Mouse (Mus musculus): ENCODE results near the gene Sgf29. TPM values are rescaled to one million over a fixed set of nuclear protein-coding genes. Genes with fewer than 3 reads are reported as not detected.

Sgf29 gene
- polyA plus RNA-seq (2012; rRNA removed), result 53.8 and 56.8 TPM in 2 replicates

DNA sequence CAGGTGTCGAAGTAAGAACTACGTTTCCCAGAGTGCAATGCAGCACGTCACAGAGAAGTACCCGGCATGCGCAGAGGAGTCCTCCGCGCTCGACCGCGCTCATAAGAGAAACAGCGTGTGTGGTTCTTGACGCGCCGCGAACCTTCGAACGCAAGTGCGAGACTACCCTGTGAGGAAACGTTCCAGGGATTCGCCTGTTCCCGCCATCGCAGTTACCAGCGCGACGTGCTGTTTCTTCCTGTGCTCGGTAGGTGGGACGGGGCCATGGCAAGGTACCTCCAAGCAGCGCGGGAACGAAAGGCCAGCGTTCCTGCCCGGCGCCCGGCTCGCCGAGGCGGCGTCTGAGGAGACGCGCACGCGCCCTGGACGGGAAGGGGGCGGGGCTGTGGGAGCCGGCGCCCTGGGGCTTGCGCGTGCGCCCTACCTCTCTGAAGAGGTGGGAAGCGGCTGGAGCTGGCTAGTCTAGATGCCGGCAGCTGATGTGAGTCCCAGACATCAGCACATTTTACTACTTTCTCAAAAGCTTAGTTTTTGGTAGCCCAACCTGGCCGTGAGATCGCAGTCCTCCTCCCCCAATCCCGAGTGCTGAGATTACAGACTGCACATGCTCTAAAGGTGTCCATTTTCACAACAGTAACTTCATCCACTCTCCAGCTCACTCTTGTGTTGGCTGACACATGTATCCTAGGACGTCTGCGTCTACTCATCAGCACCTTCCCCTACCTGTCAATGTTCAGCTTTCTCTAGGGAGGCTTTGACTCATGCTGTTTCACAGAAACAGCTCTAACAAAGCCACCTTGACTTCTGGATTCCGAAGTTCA lies at the start of gene Sgf29:
Gene Sgf29 (plus strand): TSS at position 79 of the 821 bp plus-strand sequence.

DNA sequence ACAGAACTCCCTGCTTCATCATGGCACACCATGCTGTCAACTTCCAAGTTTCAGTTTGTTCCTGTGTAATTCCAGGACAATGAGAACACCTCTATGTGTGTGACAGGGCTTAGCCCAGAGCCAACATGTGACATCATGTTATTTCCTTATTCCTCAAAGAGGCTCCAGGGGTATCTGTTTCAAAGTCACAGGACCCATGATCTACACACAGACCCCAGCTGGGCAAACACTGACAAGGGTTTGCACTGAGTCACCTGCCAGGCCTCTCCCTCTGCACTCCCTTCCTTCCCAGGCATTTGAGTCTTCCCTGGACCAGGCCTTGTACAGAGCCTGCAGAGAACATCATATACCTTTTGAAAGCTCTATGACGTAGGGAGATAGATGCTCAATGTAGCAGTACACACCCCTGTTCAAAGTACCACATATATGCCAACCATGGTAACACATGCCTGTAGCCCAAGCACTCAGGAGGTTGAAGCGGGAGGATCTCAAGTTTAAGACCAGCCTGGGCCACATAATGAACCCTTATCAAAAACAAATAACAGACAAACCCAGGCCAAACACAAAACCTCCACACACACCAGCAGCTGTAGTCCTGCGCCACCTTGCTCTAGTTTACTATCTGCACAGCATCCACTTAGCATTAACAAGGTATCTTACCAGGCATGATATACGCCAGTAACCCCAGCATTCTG lies 18.1 kb upstream of the Sgf29 start, which contains the start of gene Nupr1:
Gene Nupr1 (minus strand): TSS at position 38 of the 695 bp plus-strand sequence.

DNA sequence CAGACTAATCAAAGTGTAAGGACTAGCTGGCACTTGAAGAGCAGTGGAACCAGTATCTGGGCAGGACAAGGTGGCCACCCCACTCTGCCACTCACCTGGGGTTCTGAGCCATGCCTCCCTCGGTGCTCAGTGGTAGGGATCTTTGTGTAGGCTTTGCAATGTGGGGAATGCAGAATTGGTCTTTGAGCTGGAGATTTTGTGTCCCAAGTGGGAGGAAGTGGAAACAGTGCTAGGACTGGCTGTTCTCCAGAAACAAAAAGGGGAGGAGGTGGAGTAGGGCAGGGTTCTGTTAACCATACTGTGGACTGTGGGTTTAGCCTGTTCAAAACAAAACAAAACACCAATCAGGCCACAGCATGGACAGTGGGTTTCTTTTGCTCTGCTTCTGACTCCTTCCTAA lies 27.1 kb downstream of the Sgf29 start, which contains the start of gene Sult1a1:
Gene Sult1a1 (minus strand): TSS at position 226 of the 400 bp plus-strand sequence.

DNA sequence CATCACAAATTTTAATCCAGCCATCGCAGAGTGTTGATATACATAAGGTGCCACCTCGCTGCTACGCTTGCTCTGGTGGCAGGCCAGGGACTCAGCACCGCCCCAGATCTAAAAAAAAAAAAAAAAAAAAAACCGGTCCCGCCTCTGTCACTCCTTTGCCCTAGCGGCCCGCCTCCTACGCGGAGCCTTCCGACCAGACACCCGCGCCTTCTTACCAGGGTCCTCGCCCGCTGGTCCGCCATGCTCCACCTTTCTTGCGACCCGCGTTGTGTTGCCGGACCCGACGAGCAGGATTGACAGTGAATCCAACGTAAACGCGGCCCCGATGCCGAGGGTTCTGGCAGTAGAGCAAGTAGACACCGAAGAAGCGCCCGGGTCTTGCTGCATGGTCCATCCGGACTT lies 46.1 kb downstream of the Sgf29 start, which contains the start of gene Bola2:
Gene Bola2 (plus strand): TSS at position 192 of the 402 bp plus-strand sequence.

DNA sequence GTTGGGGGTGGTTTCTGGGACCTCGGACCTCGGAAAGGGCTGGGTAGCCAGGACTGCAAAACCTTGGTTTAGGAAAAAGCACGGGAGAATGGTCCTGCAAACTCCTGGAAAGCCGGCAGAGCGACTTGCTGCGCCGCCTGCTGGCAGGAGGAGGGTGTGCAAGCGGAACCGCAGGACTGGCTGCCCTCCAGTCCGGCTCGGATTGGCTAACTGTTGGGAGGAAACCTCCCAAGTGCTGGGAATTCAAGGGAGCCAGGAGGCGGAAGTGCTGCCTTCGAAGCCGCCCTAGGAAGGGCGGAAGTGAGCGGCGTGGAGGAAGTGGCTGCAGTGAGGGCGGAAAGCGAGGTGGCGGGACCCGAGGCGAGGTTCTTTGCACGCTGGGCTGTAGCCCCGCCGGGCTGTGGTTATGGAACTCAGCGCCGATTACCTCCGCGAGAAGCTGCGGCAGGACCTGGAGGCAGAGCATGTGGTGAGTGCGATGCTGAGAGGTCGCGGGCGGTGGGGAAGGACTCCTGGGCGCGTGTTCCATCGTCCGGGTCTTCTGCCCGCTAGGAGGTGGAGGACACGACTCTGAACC lies 46.6 kb downstream of the Sgf29 start, which contains the start of gene Slx1b:
Gene Slx1b (minus strand): TSS at position 154 of the 577 bp plus-strand sequence.

DNA sequence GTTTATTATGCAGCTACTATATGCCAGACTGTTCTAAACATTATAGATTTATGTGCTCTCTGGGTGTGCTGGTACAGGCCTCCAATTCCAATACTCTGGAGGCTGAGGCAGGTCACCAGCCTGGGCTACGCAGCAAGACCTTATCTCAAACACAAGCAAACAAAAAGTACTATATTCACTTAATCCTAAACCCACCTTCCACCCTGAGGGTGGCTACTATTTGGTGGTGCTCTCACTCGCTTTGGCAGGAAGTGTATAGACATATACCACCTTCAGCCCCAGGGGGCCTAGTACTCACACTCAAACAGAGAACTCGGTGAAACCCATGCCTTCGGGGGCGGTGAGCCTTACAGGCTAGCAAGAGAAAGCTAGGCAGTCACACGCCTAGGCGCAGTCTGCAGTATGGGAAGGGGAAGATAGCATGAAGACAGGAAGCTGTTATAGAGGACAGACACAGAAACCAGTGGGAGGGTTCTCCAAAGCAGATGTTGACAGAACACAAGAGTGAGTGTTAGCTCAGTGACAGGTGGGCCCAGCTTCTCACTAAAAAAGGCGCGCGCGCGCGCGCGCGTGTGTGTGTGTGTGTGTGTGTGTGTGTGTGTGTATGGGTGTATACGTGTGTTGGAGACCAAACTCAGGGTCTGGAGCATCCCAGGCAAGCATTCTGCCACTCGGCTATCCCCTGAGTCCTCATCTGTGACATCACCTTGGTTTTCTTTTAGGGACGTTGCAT lies 58.5 kb downstream of the Sgf29 start, which contains the start of gene Coro1a:
Gene Coro1a (minus strand): TSS at position 346 of the 733 bp plus-strand sequence.

Other genes with a start within 250 kb of the Sgf29 start
- gene Cd19, start 234.4 kb upstream of the Sgf29 start, polyA plus RNA-seq (2012; rRNA removed), result 0.53 and 0.68 TPM in 2 replicates
- gene Rabep2, start 220.6 kb upstream of the Sgf29 start, polyA plus RNA-seq (2012; rRNA removed), result 76.5 and 79.0 TPM in 2 replicates
- 0.43 and 0.92 TPM in 2 replicates for gene Atp2a1, start 186.2 kb upstream of the Sgf29 start, polyA plus RNA-seq (2012; rRNA removed)
- gene Sh2b1, start 173.9 kb upstream of the Sgf29 start, polyA plus RNA-seq (2012; rRNA removed), result 73.4 and 90.0 TPM in 2 replicates
- 160 and 171 TPM in 2 replicates for gene Tufm, start 161.9 kb upstream of the Sgf29 start, polyA plus RNA-seq (2012; rRNA removed)
- 261 and 386 TPM in 2 replicates for gene Atxn2l, start 145.9 kb upstream of the Sgf29 start, polyA plus RNA-seq (2012; rRNA removed)
- 143 and 153 TPM in 2 replicates for gene Eif3c, start 82.9 kb upstream of the Sgf29 start, polyA plus RNA-seq (2012; rRNA removed)
- 5.2 and 5.6 TPM in 2 replicates for gene Apobr, start 64.4 kb upstream of the Sgf29 start, polyA plus RNA-seq (2012; rRNA removed)
- gene Cln3, start 63.5 kb upstream of the Sgf29 start, polyA plus RNA-seq (2012; rRNA removed), result 93.1 and 135 TPM in 2 replicates
- 0.42 TPM in 1 of 2 replicates, not detected in the other for gene Il27, start 54.4 kb upstream of the Sgf29 start, polyA plus RNA-seq (2012; rRNA removed)
- gene Nupr1, start 18.4 kb upstream of the Sgf29 start, polyA plus RNA-seq (2012; rRNA removed), result 135 and 164 TPM in 2 replicates
- gene Sult1a1, start 27.1 kb downstream of the Sgf29 start, polyA plus RNA-seq (2012; rRNA removed), result 36.6 and 41.1 TPM in 2 replicates
- 71.6 and 99.0 TPM in 2 replicates for gene Bola2, start 46.1 kb downstream of the Sgf29 start, polyA plus RNA-seq (2012; rRNA removed)
- gene Slx1b, start 46.5 kb downstream of the Sgf29 start, polyA plus RNA-seq (2012; rRNA removed), result 35.0 and 35.2 TPM in 2 replicates
- 68.2 and 90.8 TPM in 2 replicates for gene Coro1a, start 58.5 kb downstream of the Sgf29 start, polyA plus RNA-seq (2012; rRNA removed)
- 270 and 291 TPM in 2 replicates for gene Mapk3, start 110.3 kb downstream of the Sgf29 start, polyA plus RNA-seq (2012; rRNA removed)
- gene Gdpd3, start 117.0 kb downstream of the Sgf29 start, polyA plus RNA-seq (2012; rRNA removed), result 16.7 and 25.4 TPM in 2 replicates
- gene Ypel3, start 127.6 kb downstream of the Sgf29 start, polyA plus RNA-seq (2012; rRNA removed), result 456 and 506 TPM in 2 replicates
- gene Tbx6, start 132.2 kb downstream of the Sgf29 start, polyA plus RNA-seq (2012; rRNA removed), result 3.5 and 5.3 TPM in 2 replicates
- gene Ppp4c, start 143.2 kb downstream of the Sgf29 start, polyA plus RNA-seq (2012; rRNA removed), result 245 and 279 TPM in 2 replicates
- gene Fam57b, start 148.4 kb downstream of the Sgf29 start, polyA plus RNA-seq (2012; rRNA removed), result 8.3 and 9.0 TPM in 2 replicates
- not detected in 2 replicates for gene 4930451I11Rik, start 182.3 kb downstream of the Sgf29 start, polyA plus RNA-seq (2012; rRNA removed)
- gene Doc2a, start 198.1 kb downstream of the Sgf29 start, polyA plus RNA-seq (2012; rRNA removed), result 0.12 and 0.45 TPM in 2 replicates
- 11.2 and 13.2 TPM in 2 replicates for gene Hirip3, start 212.7 kb downstream of the Sgf29 start, polyA plus RNA-seq (2012; rRNA removed)
- gene Ino80e, start 213.1 kb downstream of the Sgf29 start, polyA plus RNA-seq (2012; rRNA removed), result 82.1 and 86.8 TPM in 2 replicates
- gene Taok2, start 235.4 kb downstream of the Sgf29 start, polyA plus RNA-seq (2012; rRNA removed), result 167 and 168 TPM in 2 replicates